Mouse (Mus musculus) ES-E14 (cell line): ENCODE data around the gene Adora2a. TPM values are rescaled to one million over a fixed set of nuclear protein-coding genes. Genes with fewer than 3 reads are reported as not detected.

Experiments used
- DNase-seq: peaks from one replicate; pipeline ENCODE4 v3.0.0-alpha.2; 2013; ENCODE audit warnings: low read depth, low spot score
- H3K27ac ChIP-seq: 2 replicates; pipeline ENCODE4 v1.5.1; 2012; ENCODE audit warnings: low read depth, mild to moderate bottlenecking, low read length, moderate library complexity, mixed read lengths; ENCODE audit not compliant: poor library complexity, insufficient read depth, severe bottlenecking
- H3K36me3 ChIP-seq: 2 replicates; pipeline ENCODE4 v1.6.1; 2012; ENCODE audit warnings: mild to moderate bottlenecking, low read length, moderate library complexity, mixed read lengths; ENCODE audit not compliant: control insufficient read depth, poor library complexity, insufficient read depth, severe bottlenecking
- H3K4me1 ChIP-seq, 2 experiments: fragments of 150-350 bp in 1 of 2; sonication (generic) in 1 of 2; 2 replicates each; pipeline ENCODE4 v1.6.1; 2012; ENCODE audit warnings: low read length in 2 of 2, mild to moderate bottlenecking in 1 of 2, mixed read lengths in 1 of 2; ENCODE audit not compliant: control insufficient read depth in 2 of 2, insufficient read depth in 2 of 2, poor library complexity in 1 of 2
- H3K4me3 ChIP-seq, 2 experiments: fragments of 150-350 bp in 1 of 2; sonication (generic) in 1 of 2; 2 replicates each; pipeline ENCODE4 v1.5.1; 2012; ENCODE audit warnings: low read length in 2 of 2, low read depth in 1 of 2, mild to moderate bottlenecking in 1 of 2, mixed read lengths in 1 of 2; ENCODE audit not compliant: insufficient read depth in 1 of 2, poor library complexity in 1 of 2, severe bottlenecking in 1 of 2
- H3K9ac ChIP-seq: 2 replicates; pipeline ENCODE4 v1.6.1; 2012; ENCODE audit warnings: low read depth, mild to moderate bottlenecking, low read length, mixed read lengths; ENCODE audit not compliant: poor library complexity, insufficient read depth, severe bottlenecking
- H3K9me3 ChIP-seq: fragments of 150-350 bp; sonication (generic); 2 replicates; pipeline ENCODE4 v1.6.1; 2012; ENCODE audit warnings: low read depth, mild to moderate bottlenecking, low read length; ENCODE audit not compliant: control insufficient read depth, insufficient read depth
- CHD2 ChIP-seq: IDR thresholded peaks from 2 replicates; pipeline ENCODE4 v1.6.1; 2014; ENCODE audit warnings: mild to moderate bottlenecking, low read depth, low read length, inconsistent platforms
- HCFC1 ChIP-seq: IDR thresholded peaks from 2 replicates; pipeline ENCODE4 v1.6.1; 2012; ENCODE audit warnings: low read length, inconsistent platforms, borderline replicate concordance; ENCODE audit not compliant: insufficient read depth
- MAFK ChIP-seq: IDR thresholded peaks from 2 replicates; pipeline ENCODE4 v1.6.1; 2014; ENCODE audit warnings: mild to moderate bottlenecking, low read depth, low read length, inconsistent platforms; ENCODE audit not compliant: insufficient read depth
- ZC3H11A ChIP-seq: IDR thresholded peaks from 2 replicates; pipeline ENCODE4 v1.6.1; 2012; ENCODE audit warnings: low read depth, mild to moderate bottlenecking, inconsistent platforms, low read length, borderline replicate concordance
- ZNF384 ChIP-seq: IDR thresholded peaks from 2 replicates; pipeline ENCODE4 v1.6.1; 2012; ENCODE audit warnings: low read depth, low read length, inconsistent platforms
- in situ Hi-C, 2 experiments: fragments of 600-800 bp; cut with MboI; formaldehyde crosslinking; loops; one replicate each; pipeline ENCODE4 v1.15.1; 2025; ENCODE audit warnings: low sequenced_read_pairs in 2 of 2, inconsistent platforms in 1 of 2; ENCODE audit not compliant: unreplicated experiment in 2 of 2
- total RNA-seq: library from RNA; depleted of rRNA; stranded (reverse); fragments of 300-350 nt; gene quantifications from 2 replicates; pipeline ENCODE4 v1.2.3, GENCODE M21; 2012

Gene Adora2a
- total RNA-seq, 1 experiment: 0.58 TPM

DNA sequence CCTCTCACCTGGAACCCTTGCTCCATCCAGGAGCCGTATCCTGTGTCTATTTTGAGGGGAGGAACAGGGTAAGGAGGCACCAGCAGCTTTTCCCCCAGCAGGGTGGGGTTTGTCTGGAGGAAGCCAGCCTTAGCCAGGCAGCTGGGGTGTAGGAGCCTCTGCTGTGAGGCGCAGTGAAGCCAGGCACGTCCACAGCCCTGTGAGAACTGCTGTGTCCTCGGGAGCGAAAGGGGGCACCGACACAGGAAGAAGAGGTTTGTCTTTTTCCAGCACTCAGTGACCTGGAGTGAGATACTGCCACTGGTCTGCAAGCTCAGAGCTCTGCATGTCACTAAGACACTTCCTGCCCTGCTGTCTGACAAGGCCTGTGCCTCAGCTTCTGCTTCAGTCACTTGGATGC is 12.3 kb upstream of the Adora2a start:
- in situ Hi-C loops: no loop called here
- Histone ChIP-seq H3K36me3 (peaks cover 31% of the 10 kb centered on the region), H3K4me1 (no peaks in the 10 kb centered on the region), H3K9me3 (no peaks in the 10 kb centered on the region), H3K9ac (no peak overlapping the region), H3K27ac (no peak overlapping the region), H3K4me3 (no peak overlapping the region)
- DNase-seq: no peak
- TF ChIP-seq ZNF384: no peak
- TF ChIP-seq CHD2: no peak
- TF ChIP-seq MAFK: no peak
- no peak for TF ChIP-seq ZC3H11A
- TF ChIP-seq HCFC1: no peak

DNA sequence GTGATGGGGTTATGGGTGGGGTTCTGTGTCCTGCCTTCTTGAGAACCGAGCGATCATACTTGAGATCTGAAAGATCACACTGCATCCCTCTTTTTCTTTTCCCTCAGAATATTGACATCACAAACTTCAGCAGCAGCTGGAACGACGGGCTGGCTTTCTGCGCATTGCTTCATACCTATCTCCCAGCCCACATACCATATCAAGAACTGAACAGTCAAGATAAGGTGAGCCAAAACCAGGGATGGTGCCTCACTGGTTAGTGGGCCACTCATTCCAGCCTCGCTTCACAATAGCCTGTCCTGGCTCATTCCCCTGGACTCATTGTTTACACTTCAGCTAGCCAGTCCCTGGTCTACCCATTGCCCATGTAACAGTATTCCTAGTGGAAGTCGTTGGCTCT is 9.5 kb upstream of the Adora2a start:
- TF ChIP-seq CHD2 (no peak), MAFK (no peak), ZNF384 (no peak), ZC3H11A (no peak), HCFC1 (no peak)
- H3K4me3 ChIP-seq: no peak overlapping the region

DNA sequence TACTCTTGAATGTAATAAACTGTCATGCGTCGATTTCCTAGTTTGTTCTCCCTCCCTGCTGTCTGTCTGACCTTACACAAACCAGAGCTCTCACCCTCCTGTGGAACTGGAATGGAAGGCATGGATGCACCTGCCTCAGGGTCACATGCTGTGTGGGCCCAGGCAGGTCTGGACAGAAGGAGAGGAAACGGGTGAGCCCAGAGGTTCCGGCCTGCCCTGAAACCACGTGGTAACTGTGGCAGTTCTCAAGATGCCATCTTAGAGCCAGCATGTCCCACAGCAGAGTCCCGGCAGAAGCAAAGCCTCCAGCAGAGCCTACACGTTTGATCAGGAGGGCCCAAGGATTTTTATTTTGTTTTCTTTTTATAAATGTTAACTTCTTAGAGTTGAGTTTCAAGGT is 4.3 kb upstream of the Adora2a start:
- no peak for TF ChIP-seq ZNF384
- TF ChIP-seq CHD2: no peak
- TF ChIP-seq MAFK: no peak
- TF ChIP-seq HCFC1: no peak
- TF ChIP-seq ZC3H11A: no peak
- Histone ChIP-seq H3K4me1 (peaks cover 0 to 3% of the 10 kb centered on the region in 2 experiments; a peak in 1 of 4 replicates), H3K27ac (no peak overlapping the region), H3K9ac (no peak overlapping the region), H3K4me3 (no peak overlapping the region), H3K9me3 (no peaks in the 10 kb centered on the region), H3K36me3 (peaks cover 19% of the 10 kb centered on the region)
- in situ Hi-C loops: no loop called here
- no peak for DNase-seq

More for the DNA sequence above, 9.5 kb upstream of the Adora2a start:
- Histone ChIP-seq H3K4me1 (no peaks in the 10 kb centered on the region), H3K9me3 (no peaks in the 10 kb centered on the region), H3K27ac (no peak overlapping the region), H3K9ac (no peak overlapping the region), H3K36me3 (peaks cover 31% of the 10 kb centered on the region)
- DNase-seq: no peak
- in situ Hi-C loops: no loop called here

DNA sequence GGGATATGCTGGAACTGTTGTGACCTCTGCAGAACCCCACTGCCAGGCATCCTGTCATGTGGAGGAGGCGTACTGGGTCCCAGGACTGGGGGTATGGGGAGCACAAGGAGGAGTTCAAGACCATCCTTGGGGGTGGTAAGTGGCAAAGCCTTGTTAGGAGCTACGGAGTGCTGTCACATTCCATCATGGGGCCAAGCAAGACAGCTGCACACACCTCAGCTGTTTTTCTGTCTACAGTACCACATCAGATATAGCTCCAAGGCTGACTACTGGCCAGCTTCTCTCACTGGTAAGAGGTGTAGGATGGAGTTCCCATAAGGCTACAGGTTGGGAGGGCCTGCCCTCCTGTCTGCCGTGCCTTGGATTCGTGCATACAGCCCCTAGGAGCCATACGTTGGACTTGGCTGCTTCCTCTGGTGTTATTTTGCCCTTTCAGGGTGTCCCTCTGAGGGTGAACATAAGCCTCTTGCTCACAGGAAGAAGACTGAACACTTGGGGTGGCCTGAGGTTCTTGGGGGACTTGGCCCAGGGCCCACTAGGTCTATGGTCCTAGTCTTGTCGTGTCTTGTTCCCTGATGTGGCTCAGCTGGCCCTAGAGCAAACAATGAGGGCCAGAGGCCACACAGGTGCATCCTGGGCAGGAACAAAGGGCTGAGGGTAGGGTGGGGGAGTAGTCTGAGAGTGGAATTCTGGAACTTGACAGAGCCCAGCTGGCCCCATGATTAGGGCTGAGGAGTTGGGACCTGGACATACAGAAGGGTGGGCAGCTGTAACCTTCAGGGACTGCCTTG is 2.3 kb upstream of the Adora2a start:
- no peak overlapping the region for H3K27ac ChIP-seq

More for the DNA sequence above, 2.3 kb upstream of the Adora2a start:
- TF ChIP-seq CHD2: no peak
- TF ChIP-seq ZNF384: no peak
- no peak for TF ChIP-seq ZC3H11A
- TF ChIP-seq MAFK: no peak
- TF ChIP-seq HCFC1: no peak
- H3K9ac ChIP-seq: no peak overlapping the region
- peaks cover 7% of the 10 kb centered on the region for H3K36me3 ChIP-seq
- H3K4me3 ChIP-seq: no peak overlapping the region
- in situ Hi-C loops: no loop called here
- DNase-seq: no peak
- peaks cover 0 to 3% of the 10 kb centered on the region in 2 experiments; a peak in 1 of 4 replicates for H3K4me1 ChIP-seq
- H3K9me3 ChIP-seq: no peaks in the 10 kb centered on the region
